Mouse (Mus musculus): ENCODE data around the gene Snd1.

Snd1 gene

GRCm38 (mm10) chr6:28717845-28718237 lies 242.9 kb downstream of the Snd1 start:
- peak in 1 of 2 experiments; percentile 4 for DNase-seq

- no peak for DNase-seq
Observed at GRCm38 (mm10) chr6:28720391-28721171, 245.6 kb downstream of the Snd1 start.

GRCm38 (mm10) chr6:28723059-28723458 lies 248.1 kb downstream of the Snd1 start:
- no peak for DNase-seq

GRCm38 (mm10) chr6:28724776-28725175 lies 249.8 kb downstream of the Snd1 start:
- no peak for DNase-seq

GRCm38 (mm10) chr6:28729236-28729635 lies 254.3 kb downstream of the Snd1 start:
- no peak for DNase-seq

- no peak for DNase-seq
Observed at GRCm38 (mm10) chr6:28729649-28730048, 254.7 kb downstream of the Snd1 start.

GRCm38 (mm10) chr6:28731246-28731645 lies 256.3 kb downstream of the Snd1 start:
- DNase-seq, result no peak

- DNase-seq, result no peak
Observed at GRCm38 (mm10) chr6:28733884-28734647, 259.1 kb downstream of the Snd1 start.

- no peak for DNase-seq
Observed at GRCm38 (mm10) chr6:28735116-28735515, 260.2 kb downstream of the Snd1 start.

- no peak for DNase-seq
Observed at GRCm38 (mm10) chr6:28736665-28737064, 261.7 kb downstream of the Snd1 start.

GRCm38 (mm10) chr6:28737601-28738000 lies 262.7 kb downstream of the Snd1 start:
- DNase-seq, result no peak

GRCm38 (mm10) chr6:28743586-28743985 lies 268.6 kb downstream of the Snd1 start:
- no peak for DNase-seq

- DNase-seq, result no peak
Observed at GRCm38 (mm10) chr6:28745864-28746263, 270.9 kb downstream of the Snd1 start.

- DNase-seq, result no peak
Observed at GRCm38 (mm10) chr6:28747025-28747424, 272.1 kb downstream of the Snd1 start.

GRCm38 (mm10) chr6:28747931-28748670 lies 273.2 kb downstream of the Snd1 start:
- no peak for DNase-seq

GRCm38 (mm10) chr6:28749224-28749623 lies 274.3 kb downstream of the Snd1 start:
- no peak for DNase-seq

- no peak for DNase-seq
Observed at GRCm38 (mm10) chr6:28751186-28751585, 276.2 kb downstream of the Snd1 start.

- DNase-seq, result no peak
Observed at GRCm38 (mm10) chr6:28753217-28753616, 278.3 kb downstream of the Snd1 start.

- no peak for DNase-seq
Observed at GRCm38 (mm10) chr6:28753681-28754080, 278.7 kb downstream of the Snd1 start.

- DNase-seq, result no peak
Observed at GRCm38 (mm10) chr6:28754127-28754898, 279.4 kb downstream of the Snd1 start.

- DNase-seq, result no peak
Observed at GRCm38 (mm10) chr6:28756306-28757018, 281.5 kb downstream of the Snd1 start.

- DNase-seq, result no peak
Observed at GRCm38 (mm10) chr6:28758293-28758692, 283.4 kb downstream of the Snd1 start.

All from thymus, adult 18-20 months (tissue).